Mouse (Mus musculus) heart, adult 2 months (tissue): ENCODE results near the gene Acot7.

Experiments used
- CTCF ChIP-seq: fragments of 200-600 bp; IDR thresholded peaks from 2 replicates; pipeline ENCODE4 v1.8.1; 2022; ENCODE audit warnings: antibody characterized with exemption, mild to moderate bottlenecking, moderate library complexity
- POLR2A ChIP-seq: fragments of 200-500 bp; IDR thresholded peaks from 2 replicates; pipeline ENCODE4 v1.6.1; 2011; ENCODE audit warnings: mild to moderate bottlenecking, low read depth, low read length, control low read depth; ENCODE audit not compliant: insufficient read depth

DNA sequence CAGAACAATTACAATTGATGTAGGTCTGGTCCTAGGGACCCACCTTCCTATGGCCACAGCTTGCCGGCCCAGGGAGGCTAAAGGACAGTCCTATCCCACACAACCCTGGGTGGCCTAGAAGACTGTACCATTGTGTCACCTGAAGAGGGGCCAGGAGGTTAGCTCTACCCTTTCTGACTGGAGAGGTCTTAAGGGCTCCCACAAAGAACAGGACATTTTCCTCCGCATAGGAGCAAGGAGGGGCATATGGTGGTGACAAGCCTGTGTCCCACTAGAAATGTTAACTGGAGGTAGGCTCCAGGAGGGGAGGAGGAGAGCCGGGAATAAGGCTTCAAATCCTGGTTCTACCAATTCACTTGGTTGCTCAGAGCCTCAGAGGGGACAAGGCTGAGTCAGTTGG is 95.3 kb downstream of the Acot7 start:
- TF ChIP-seq CTCF (no peak), POLR2A (no peak)
